Comparison of ENCODE assay signal across 8 mouse cellular contexts in genomic region chr3:148991056-148991455, GRCm38 (mm10). TPM values are rescaled to one million over a fixed set of nuclear protein-coding genes. Genes with fewer than 3 reads are reported as not detected.
DNase-seq lines count a peak whose midpoint lies in the region; ATAC-seq and TF ChIP-seq lines count a peak whose summit lies in the region.
"Had no signal": no experiment of that assay in that cellular context is flagged by ENCODE, and none has a peak within 500 bp of the region (broad histone marks: within the 10 kb centered on the region; RNA-seq: fewer than 3 reads in every experiment).

No protein-coding gene starts in this region.

- TF ChIP-seq CTCF in forebrain, postnatal 0 days (IDR thresholded peaks at IDR 0.05; ENCODE audit: low read depth) = no peak

- H3K9me3 ChIP-seq in lung, embryonic 16.5 days (ENCODE audit: control insufficient read depth, low read length) = no peaks in the 10 kb centered on the region
- no peaks in the 10 kb centered on the region for H3K9me3 ChIP-seq in forebrain, postnatal 0 days (ENCODE audit: low read length)
- H3K9me3 ChIP-seq in liver, embryonic 12.5 days (replicated peaks) = no peaks in the 10 kb centered on the region

- WGBS in lung, embryonic 16.5 days = 2% methylated on average over 8 of the region's 8 CpGs
- WGBS in forebrain, postnatal 0 days = 1% methylated on average over 8 of the region's 8 CpGs
- 20% methylated on average over 8 of the region's 8 CpGs for WGBS in liver, embryonic 12.5 days (ENCODE audit: insufficient replicate concordance)

- ATAC-seq in lung, embryonic 16.5 days (ENCODE audit: low read depth) = no peak
- ATAC-seq in forebrain, postnatal 0 days = no peak
- ATAC-seq in liver, embryonic 12.5 days = no peak

- peak overlapping the region; percentile 81 for H3K4me2 ChIP-seq in lung, embryonic 16.5 days (ENCODE audit: low read depth, low read length)
- peak overlapping the region; percentile 71 for H3K4me2 ChIP-seq in forebrain, postnatal 0 days (ENCODE audit: low read depth)
- H3K4me2 ChIP-seq in liver, embryonic 12.5 days = peak overlapping the region; percentile 92

- H3K27ac ChIP-seq in lung, embryonic 16.5 days (ENCODE audit: low read length) = peak overlapping the region; percentile 99
- H3K27ac ChIP-seq in forebrain, postnatal 0 days (ENCODE audit: low read depth, low read length) = 0 out of 2 replicates have a peak overlapping the region, but pooled peaks have one; percentile 91
- no peak overlapping the region for H3K27ac ChIP-seq in liver, embryonic 12.5 days

- H3K27me3 ChIP-seq in lung, embryonic 16.5 days (ENCODE audit: control insufficient read depth, insufficient read depth, low read depth, low read length) = no peaks in the 10 kb centered on the region
- H3K27me3 ChIP-seq in forebrain, postnatal 0 days (ENCODE audit: insufficient read depth, low read length) = no peaks in the 10 kb centered on the region
- H3K27me3 ChIP-seq in liver, embryonic 12.5 days (replicated peaks) = peaks cover 54% of the 10 kb centered on the region

- H3K4me3 ChIP-seq in lung, embryonic 16.5 days (ENCODE audit: low read length) = peak overlapping the region; percentile 93
- H3K4me3 ChIP-seq in forebrain, postnatal 0 days (ENCODE audit: low read depth, low read length) = peak overlapping the region; percentile 79
- peak overlapping the region; percentile 71; the same call in 1 of the 2 replicates for H3K4me3 ChIP-seq in liver, embryonic 12.5 days

- H3K36me3 ChIP-seq in lung, embryonic 16.5 days (ENCODE audit: control insufficient read depth, insufficient read depth, low read length) = no peaks in the 10 kb centered on the region
- H3K36me3 ChIP-seq in forebrain, postnatal 0 days (ENCODE audit: insufficient read depth) = no peaks in the 10 kb centered on the region
- no peaks in the 10 kb centered on the region for H3K36me3 ChIP-seq in liver, embryonic 12.5 days

- H3K9ac ChIP-seq in lung, embryonic 16.5 days (ENCODE audit: low read length) = peak overlapping the region; percentile 79
- no peak overlapping the region for H3K9ac ChIP-seq in forebrain, postnatal 0 days
- no peak overlapping the region for H3K9ac ChIP-seq in liver, embryonic 12.5 days

- intact Hi-C loops in gastrocnemius, postnatal 36 days (cut with DNase I) = loop anchor here (5.0 kb wide), 2 partner anchors 356 to 456 kb away; no protein-coding TSS in a partner anchor

- DNase-seq in lung, postnatal 14 days = no peak
- DNase-seq in forebrain, postnatal 0 days = no peak
- DNase-seq in spleen, postnatal 4 days (ENCODE audit: low spot score in 2 of 2) = no peak
- DNase-seq in right cerebral cortex, postnatal 25 days = no peak
- no peak for DNase-seq in gastrocnemius, postnatal 36 days
- DNase-seq: cerebellum, adult 18-20 months had no signal

- peaks cover 6% of the 10 kb centered on the region for H3K4me1 ChIP-seq in lung, embryonic 16.5 days (replicated peaks; ENCODE audit: control insufficient read depth, insufficient read depth, low read length)
- H3K4me1 ChIP-seq in forebrain, postnatal 0 days (ENCODE audit: insufficient read depth) = no peaks in the 10 kb centered on the region
- peaks cover 29% of the 10 kb centered on the region for H3K4me1 ChIP-seq in liver, embryonic 12.5 days

RNA-seq across cellular contexts. Expression of gene Adgrl2, which starts 0.7 kb away (rescaled TPM):
- 46.3 and 51.1 TPM in 2 replicates for polyA plus RNA-seq in lung, embryonic 16.5 days (2015; fragmentation: Nextera tagmentation; extraction: Ambion mirVana)
- total RNA-seq in forebrain, postnatal 0 days (2014; rRNA removed) = 100 and 116 TPM in 2 replicates
- polyA plus RNA-seq in forebrain, postnatal 0 days (2015; fragmentation: Nextera tagmentation; extraction: Ambion mirVana) = 66.3 and 73.6 TPM in 2 replicates
- polyA plus RNA-seq in liver, embryonic 12.5 days (2016; fragmentation: Nextera tagmentation; extraction: Ambion mirVana) = 11.5 and 13.3 TPM in 2 replicates
- 10 to 100 TPM; 10.4 to 10.6 TPM for total RNA-seq in gastrocnemius, postnatal 36 days (2021)
